Mouse (Mus musculus) heart, embryonic 15.5 days (tissue): ENCODE data around the gene Rprd2. TPM values are rescaled to one million over a fixed set of nuclear protein-coding genes. Genes with fewer than 3 reads are reported as not detected.
"Not testable (repeated sequence)": the region's sequence is repeated elsewhere in the genome, so short reads cannot be mapped to it uniquely, and the experiment has no call there.

ENCODE experiments used
- ATAC-seq: fragments of 200-750 bp; cut with Nextera tagmentation; replicated peaks from 2 replicates; pipeline ENCODE4 v1.8.0; 2017; ENCODE audit warnings: low read depth, moderate TSS enrichment; ENCODE audit not compliant: insufficient number of reproducible peaks, insufficient read depth, low FRiP score
- H3K27ac ChIP-seq: fragments of 300-500 bp; sonication (generic); 2 replicates; pipeline ENCODE4 v1.5.1; 2015; ENCODE audit warnings: mild to moderate bottlenecking, inconsistent platforms
- H3K27me3 ChIP-seq: fragments of 300-500 bp; sonication (generic); 2 replicates; pipeline ENCODE4 v1.6.1; 2015; ENCODE audit warnings: inconsistent platforms
- H3K36me3 ChIP-seq: fragments of 300-500 bp; sonication (generic); 2 replicates; pipeline ENCODE4 v1.6.1; 2015; ENCODE audit warnings: mild to moderate bottlenecking, inconsistent platforms
- H3K4me1 ChIP-seq: fragments of 300-500 bp; sonication (generic); replicated peaks from 2 replicates; pipeline ENCODE4 v1.6.1; 2015; ENCODE audit warnings: inconsistent platforms
- H3K4me2 ChIP-seq: fragments of 300-500 bp; sonication (generic); 2 replicates; pipeline ENCODE4 v1.6.1; 2015; ENCODE audit warnings: inconsistent platforms, mild to moderate bottlenecking, moderate library complexity
- H3K4me3 ChIP-seq: fragments of 300-500 bp; sonication (generic); 2 replicates; pipeline ENCODE4 v1.5.1; 2015; ENCODE audit warnings: mild to moderate bottlenecking, inconsistent platforms
- H3K9ac ChIP-seq: fragments of 300-500 bp; sonication (generic); 2 replicates; pipeline ENCODE4 v1.6.1; 2015; ENCODE audit warnings: mild to moderate bottlenecking, inconsistent platforms
- H3K9me3 ChIP-seq: fragments of 300-500 bp; sonication (generic); replicated peaks from 2 replicates; pipeline ENCODE4 v1.6.1; 2016; ENCODE audit warnings: inconsistent platforms
- WGBS: fragments of 180-500 bp; shearing (Covaris S2); methylation state at CpG from one replicate; pipeline ENCODE4 v1.1.7; 2015; ENCODE audit warnings: mixed read lengths; 5-methylcytosine and 5-hydroxymethylcytosine counted together
- polyA plus RNA-seq: library from polyadenylated mRNA; unstranded; fragments of >200 nt; fragmentation: Nextera tagmentation; extraction: Ambion mirVana; gene quantifications from 2 replicates; pipeline ENCODE4 v1.2.1, GENCODE M21; 2015

Rprd2 gene
- 17.6 and 19.6 TPM in 2 replicates for polyA plus RNA-seq

DNA sequence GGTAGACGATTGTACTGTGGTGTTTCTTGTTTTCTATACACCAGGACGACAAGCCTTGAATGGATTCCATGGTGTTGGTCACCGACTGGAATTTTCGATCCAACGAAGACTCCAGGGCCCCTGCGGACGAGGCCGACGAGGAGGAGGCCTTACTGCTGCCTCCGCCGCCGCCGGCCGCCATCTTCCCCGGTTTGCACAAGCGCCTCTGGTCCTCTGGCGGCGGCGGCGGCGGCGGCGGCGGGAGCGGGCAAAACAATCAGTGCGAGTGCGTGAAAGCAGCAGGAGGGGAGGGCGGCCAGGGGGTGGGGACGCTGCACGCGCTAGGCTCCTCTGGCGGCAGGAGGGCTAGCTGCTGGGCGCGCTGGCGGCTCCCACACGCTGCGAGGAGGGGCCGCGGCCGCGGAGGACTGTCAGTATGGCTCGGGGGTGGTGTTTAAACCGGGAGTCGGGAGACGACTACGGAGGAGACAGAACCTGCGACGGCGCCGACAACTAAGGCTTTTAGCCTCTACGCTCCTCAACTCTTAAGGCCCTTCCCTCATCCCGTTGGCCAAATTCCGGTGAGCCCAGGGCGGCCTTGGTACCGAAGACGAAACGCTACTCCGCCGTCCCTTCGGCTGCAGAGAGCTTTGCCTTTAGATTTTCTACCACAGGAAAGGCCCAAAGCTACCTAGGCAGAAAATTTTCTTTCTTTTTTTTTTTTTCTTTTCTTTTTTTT is at the start of gene Rprd2:
Rprd2 (minus strand) TSS at position 293 of the 718 bp plus-strand sequence.
- no peaks in the 10 kb centered on the region for H3K9me3 ChIP-seq
- WGBS = under 1% methylated on average over 60 of the region's 60 CpGs
- peak within 1 kb of the TSS; percentile 99 for H3K27ac ChIP-seq
- no peaks in the 10 kb centered on the region for H3K36me3 ChIP-seq
- peak; percentile 47 for ATAC-seq
- H3K4me3 ChIP-seq = peak within 1 kb of the TSS; percentile 85
- H3K4me2 ChIP-seq = peak within 1 kb of the TSS; percentile 64
- H3K9ac ChIP-seq = peak within 1 kb of the TSS; percentile 93
- H3K27me3 ChIP-seq = no peaks in the 10 kb centered on the region
- peaks cover 18% of the 10 kb centered on the region for H3K4me1 ChIP-seq

DNA sequence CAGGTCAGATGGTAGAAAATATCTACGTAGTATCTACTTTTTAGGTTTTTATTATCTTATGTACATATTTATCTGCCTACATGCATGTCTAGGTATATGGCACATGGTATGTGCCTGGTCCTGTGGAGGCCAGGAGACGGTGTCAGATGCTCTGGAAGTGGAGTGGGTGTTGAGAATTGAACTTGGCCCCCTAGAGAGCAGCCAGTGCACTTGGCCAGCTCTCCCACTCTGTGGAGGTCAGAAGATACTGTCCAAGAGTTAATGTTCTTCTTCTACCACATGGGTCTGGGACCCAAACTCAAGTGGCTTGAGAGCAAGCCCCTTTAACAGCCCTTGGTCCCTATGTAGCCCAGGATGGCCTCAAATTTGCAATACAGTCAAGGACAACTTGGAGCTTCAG is 48.7 kb upstream of the Rprd2 start:
- ATAC-seq = no peak
- H3K27ac ChIP-seq = no peak overlapping the region
- H3K4me1 ChIP-seq = peaks cover 9% of the 10 kb centered on the region
- no peak overlapping the region for H3K9ac ChIP-seq
- H3K36me3 ChIP-seq = peaks cover 35% of the 10 kb centered on the region; the same call in 1 of the 2 replicates
- no peak overlapping the region for H3K4me3 ChIP-seq
- 79% methylated on average over 2 of the region's 2 CpGs for WGBS
- no peak overlapping the region for H3K4me2 ChIP-seq
- H3K27me3 ChIP-seq = no peaks in the 10 kb centered on the region
- H3K9me3 ChIP-seq = no peaks in the 10 kb centered on the region

DNA sequence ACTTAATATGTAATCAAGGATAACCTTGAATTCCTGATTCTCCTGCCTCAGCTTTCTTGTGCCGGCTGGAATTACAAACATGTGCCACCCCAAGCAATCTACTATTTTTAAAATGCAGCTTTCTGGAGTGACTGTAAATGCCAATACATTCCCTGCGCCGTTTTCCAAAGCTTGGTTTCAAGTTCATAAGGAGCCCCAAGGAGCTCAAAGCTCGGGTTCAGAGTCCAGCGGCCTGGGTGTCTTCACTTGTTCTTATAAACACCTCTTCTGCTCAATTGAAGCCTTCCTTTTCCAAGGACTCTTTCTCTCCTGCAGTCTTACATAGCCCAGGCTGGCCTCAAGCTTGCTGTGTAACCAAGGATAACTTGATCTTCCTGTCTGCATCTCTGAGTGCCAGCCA is 47.4 kb upstream of the Rprd2 start:
- H3K9ac ChIP-seq = no peak overlapping the region
- peaks cover 35% of the 10 kb centered on the region; the same call in 1 of the 2 replicates for H3K36me3 ChIP-seq
- peaks cover 5% of the 10 kb centered on the region; the same call in 1 of the 2 replicates for H3K4me1 ChIP-seq
- 87% methylated on average over 5 of the region's 5 CpGs for WGBS
- ATAC-seq = no peak
- H3K4me2 ChIP-seq = no peak overlapping the region
- no peak overlapping the region for H3K4me3 ChIP-seq
- H3K9me3 ChIP-seq = no peaks in the 10 kb centered on the region
- no peaks in the 10 kb centered on the region for H3K27me3 ChIP-seq
- no peak overlapping the region for H3K27ac ChIP-seq

DNA sequence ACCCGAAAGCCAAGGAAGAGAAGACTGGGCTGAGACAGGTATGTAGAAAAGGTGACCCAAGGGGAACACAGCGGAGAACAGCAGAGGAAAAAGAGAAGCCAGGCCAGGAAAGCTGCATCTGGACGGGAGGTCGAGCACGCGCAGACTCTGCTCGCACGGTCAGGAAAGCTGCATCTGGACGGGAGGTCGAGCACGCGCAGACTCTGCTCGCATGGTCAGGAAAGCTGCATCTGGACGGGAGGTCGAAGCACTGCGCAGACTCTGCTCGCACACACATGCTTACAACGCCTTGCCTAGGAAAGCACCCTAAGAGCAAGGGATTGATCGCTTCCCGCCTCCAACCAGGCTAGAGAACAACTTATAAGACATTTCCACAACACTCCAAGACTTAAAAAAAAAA is 46.9 kb upstream of the Rprd2 start:
- Histone ChIP-seq H3K27ac (no peak overlapping the region), H3K4me2 (no peak overlapping the region), H3K9ac (no peak overlapping the region), H3K36me3 (peaks cover 35% of the 10 kb centered on the region; the same call in 1 of the 2 replicates), H3K27me3 (no peaks in the 10 kb centered on the region), H3K4me3 (no peak overlapping the region), H3K9me3 (no peaks in the 10 kb centered on the region), H3K4me1 (peaks cover 3% of the 10 kb centered on the region; the same call in 1 of the 2 replicates)
- no peak for ATAC-seq
- WGBS = 90% methylated on average over 20 of the region's 20 CpGs

DNA sequence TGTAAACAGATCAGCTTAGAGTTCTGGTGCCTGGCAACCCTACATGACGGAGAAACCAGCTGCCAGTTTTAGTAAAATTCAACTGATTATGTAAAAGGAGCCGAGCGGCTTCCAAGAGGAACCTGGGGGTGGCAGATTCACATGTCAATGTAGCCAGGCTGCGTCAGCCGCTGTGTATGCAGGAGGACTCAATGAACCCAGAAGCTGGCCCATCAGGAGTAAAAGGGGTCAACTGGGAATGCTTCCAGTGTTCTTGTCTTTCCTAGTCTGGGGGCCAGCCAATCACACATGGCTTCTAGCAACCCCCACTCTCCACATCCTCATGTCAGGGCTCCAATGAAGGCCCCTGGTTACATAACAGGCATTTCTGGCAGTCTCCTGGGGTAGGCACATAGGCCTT is 46.4 kb upstream of the Rprd2 start:
- no peak overlapping the region for H3K9ac ChIP-seq
- no peak overlapping the region for H3K4me3 ChIP-seq
- H3K9me3 ChIP-seq = no peaks in the 10 kb centered on the region
- H3K27me3 ChIP-seq = no peaks in the 10 kb centered on the region
- no peak for ATAC-seq
- H3K4me1 ChIP-seq = no peaks in the 10 kb centered on the region
- H3K27ac ChIP-seq = no peak overlapping the region
- WGBS = 83% methylated on average over 5 of the region's 5 CpGs
- no peak overlapping the region for H3K4me2 ChIP-seq
- H3K36me3 ChIP-seq = peaks cover 35% of the 10 kb centered on the region; the same call in 1 of the 2 replicates

DNA sequence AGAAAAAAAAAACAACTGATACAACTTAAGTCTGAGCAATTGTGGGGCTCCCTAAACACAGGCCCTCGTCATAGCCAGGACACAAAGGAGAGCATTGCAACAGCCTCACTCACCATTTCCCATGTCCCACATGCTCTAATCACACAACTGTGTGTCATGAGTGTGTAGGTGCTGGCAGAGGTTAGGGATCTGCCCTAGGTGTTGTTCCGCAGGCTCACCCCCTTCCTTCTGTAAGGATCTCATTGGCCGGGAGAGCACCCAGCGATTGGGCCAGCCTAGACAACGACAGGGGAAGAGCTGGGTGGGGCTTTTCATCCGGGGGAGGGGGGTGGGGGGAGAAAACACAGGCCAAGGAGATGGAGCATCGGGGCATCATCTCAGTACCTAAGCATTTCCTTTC is 44.9 kb upstream of the Rprd2 start:
- H3K36me3 ChIP-seq = peaks cover 21% of the 10 kb centered on the region; the same call in 1 of the 2 replicates

DNA sequence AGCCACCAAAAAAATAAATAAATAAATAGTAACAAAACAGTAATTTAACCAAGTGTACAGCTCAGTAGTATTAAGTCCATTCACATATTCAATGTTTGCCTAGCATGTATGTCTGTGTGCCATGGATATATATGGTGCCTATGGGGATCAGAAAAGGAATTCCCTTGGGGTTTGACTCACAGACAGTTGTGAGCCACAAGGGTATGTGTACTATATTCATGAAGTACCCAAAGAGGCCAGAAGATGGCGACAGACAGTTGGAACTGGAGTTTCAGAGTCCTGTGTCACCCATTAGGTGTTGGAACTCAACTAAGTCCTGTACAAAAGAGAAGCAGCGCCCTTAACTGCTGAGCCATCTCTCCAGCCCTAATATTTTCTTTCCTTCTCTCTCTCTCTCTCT is 43.1 kb upstream of the Rprd2 start:
- no peaks in the 10 kb centered on the region for H3K9me3 ChIP-seq
- no peak overlapping the region for H3K4me2 ChIP-seq
- H3K27ac ChIP-seq = no peak overlapping the region
- 39% methylated on average over 2 of the region's 2 CpGs for WGBS
- H3K4me3 ChIP-seq = no peak overlapping the region
- no peaks in the 10 kb centered on the region for H3K27me3 ChIP-seq
- ATAC-seq = no peak
- H3K9ac ChIP-seq = no peak overlapping the region
- H3K36me3 ChIP-seq = peaks cover 18% of the 10 kb centered on the region; the same call in 1 of the 2 replicates
- no peaks in the 10 kb centered on the region; the same call in 1 of the 2 replicates for H3K4me1 ChIP-seq

More for the DNA sequence above, 44.9 kb upstream of the Rprd2 start:
- no peak overlapping the region for H3K4me3 ChIP-seq
- H3K9me3 ChIP-seq = no peaks in the 10 kb centered on the region
- H3K27ac ChIP-seq = no peak overlapping the region
- H3K9ac ChIP-seq = no peak overlapping the region
- no peak overlapping the region for H3K4me2 ChIP-seq
- no peaks in the 10 kb centered on the region for H3K27me3 ChIP-seq
- 70% methylated on average over 7 of the region's 7 CpGs for WGBS
- no peaks in the 10 kb centered on the region for H3K4me1 ChIP-seq
- ATAC-seq = no peak

DNA sequence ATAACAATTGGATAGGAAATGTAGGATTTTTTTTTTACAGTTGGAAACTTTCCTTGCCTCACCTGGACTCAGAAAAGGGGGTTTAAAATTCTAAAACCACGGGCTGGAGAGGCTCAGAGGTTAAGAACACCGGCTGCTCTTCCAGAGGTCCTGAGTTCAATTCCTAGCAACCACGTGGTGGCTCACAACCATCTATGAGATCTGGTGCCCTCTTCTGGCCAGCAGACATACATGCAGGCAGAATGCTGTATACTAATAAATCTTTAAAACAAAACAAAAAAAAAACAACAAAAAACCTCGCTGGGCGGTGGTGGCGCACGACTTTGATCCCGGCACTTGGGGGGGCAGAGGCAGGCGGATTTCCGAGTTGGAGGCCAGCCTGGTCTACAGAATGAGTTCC is 42.6 kb upstream of the Rprd2 start:
- Histone ChIP-seq H3K4me1 (peaks cover 3% of the 10 kb centered on the region; the same call in 1 of the 2 replicates), H3K27ac (no peak overlapping the region), H3K4me2 (no peak overlapping the region), H3K36me3 (peaks cover 18% of the 10 kb centered on the region; the same call in 1 of the 2 replicates), H3K9me3 (no peaks in the 10 kb centered on the region), H3K9ac (no peak overlapping the region), H3K4me3 (no peak overlapping the region), H3K27me3 (no peaks in the 10 kb centered on the region)
- ATAC-seq = no peak
- WGBS = 71% methylated on average over 10 of the region's 10 CpGs

DNA sequence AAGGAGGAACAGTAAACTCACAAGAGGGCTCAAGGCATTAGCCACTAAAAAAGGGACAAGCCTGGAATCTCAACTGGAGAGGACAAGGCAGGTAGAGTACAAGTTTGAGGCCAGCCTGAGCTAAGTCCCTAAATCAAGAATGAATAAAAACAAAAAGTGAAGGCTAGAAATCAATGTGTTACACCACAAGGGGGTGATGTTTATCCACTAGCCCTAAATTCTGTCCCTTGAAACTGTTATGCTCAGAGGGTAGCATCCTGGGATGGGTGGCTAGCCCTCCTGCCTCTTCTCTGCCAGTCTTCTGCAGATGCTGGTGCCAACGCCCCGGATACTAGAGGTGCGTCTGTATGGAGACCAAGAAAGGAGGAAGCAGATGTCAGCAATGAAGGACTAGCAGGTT is 41.7 kb upstream of the Rprd2 start:
- Histone ChIP-seq H3K4me1 (peaks cover 6% of the 10 kb centered on the region; the same call in 1 of the 2 replicates), H3K9me3 (no peaks in the 10 kb centered on the region), H3K4me2 (no peak overlapping the region), H3K9ac (no peak overlapping the region), H3K27me3 (no peaks in the 10 kb centered on the region), H3K36me3 (peaks cover 15% of the 10 kb centered on the region; the same call in 1 of the 2 replicates), H3K27ac (no peak overlapping the region), H3K4me3 (no peak overlapping the region)
- WGBS = 75% methylated on average over 3 of the region's 3 CpGs
- no peak for ATAC-seq

DNA sequence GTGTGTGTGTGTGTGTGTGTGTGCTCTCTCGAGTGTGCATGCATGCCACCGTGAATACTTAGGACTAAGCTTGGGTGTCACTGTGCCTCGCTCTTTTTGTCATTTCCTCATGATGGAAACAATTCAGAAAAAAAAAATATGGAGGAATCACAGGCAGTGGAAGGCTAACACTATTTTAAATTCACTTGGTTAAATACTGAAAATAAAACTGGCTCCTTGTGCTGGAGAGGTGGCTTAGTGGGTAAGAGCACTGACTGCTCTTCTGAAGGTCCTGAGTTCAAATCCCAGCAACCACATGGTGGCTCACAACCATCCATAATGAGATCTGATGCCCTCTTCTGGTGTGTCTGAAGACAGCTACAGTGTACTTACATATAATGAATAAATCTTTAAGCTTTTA is 39.6 kb upstream of the Rprd2 start:
- not testable (repeated sequence) for H3K27me3 ChIP-seq, H3K36me3 ChIP-seq, H3K9me3 ChIP-seq, H3K4me2 ChIP-seq, H3K27ac ChIP-seq, H3K9ac ChIP-seq, ATAC-seq, H3K4me3 ChIP-seq
- peaks cover 13% of the 10 kb centered on the region for H3K4me1 ChIP-seq
- WGBS = 85% methylated on average over 3 of the region's 3 CpGs

DNA sequence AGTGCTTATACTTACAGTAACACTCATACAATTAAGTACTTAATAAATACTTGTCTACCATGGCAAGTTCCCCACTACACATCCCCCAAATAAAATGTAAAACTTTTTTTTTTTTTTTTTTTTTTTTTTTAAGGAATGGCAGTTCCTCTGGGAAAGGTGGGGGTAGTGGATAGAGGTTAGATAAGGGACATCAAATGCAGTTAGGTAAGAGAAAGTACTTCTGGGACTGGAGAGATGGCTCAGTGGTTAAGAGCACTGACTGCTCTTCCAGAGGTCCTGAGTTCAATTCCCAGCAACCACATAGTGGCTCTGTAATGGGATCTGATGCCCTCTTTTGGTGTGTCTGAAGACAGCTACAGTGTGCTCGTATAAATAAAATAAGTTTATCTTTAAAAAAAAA is 38.4 kb upstream of the Rprd2 start:
- H3K36me3 ChIP-seq = peaks cover 14% of the 10 kb centered on the region
- H3K27me3 ChIP-seq, H3K4me2 ChIP-seq, H3K4me3 ChIP-seq, H3K9me3 ChIP-seq, H3K27ac ChIP-seq, ATAC-seq, H3K9ac ChIP-seq: not testable (repeated sequence)
- 90% methylated on average over 1 of the region's 1 CpGs for WGBS
- peaks cover 13% of the 10 kb centered on the region for H3K4me1 ChIP-seq

DNA sequence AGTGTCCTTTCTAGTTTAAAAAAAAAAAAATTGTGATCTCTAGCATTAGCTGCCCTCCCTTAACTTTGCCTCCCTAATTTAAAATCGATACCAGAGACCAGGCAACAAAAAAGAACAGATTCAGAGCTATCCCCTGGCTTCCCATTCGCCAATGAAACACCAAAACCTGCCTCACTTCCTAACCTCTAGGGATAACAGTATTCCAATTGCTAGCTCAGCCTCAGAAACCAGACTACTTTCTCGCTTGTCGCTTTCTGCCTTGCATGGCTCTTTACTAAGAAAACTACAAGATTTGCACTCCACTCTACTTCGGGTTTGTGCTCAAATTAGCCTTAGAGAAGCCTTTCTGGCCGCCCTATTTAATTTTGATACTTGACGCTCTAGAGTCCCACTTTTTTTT is 37.5 kb upstream of the Rprd2 start:
- peaks cover 21% of the 10 kb centered on the region for H3K36me3 ChIP-seq
- peaks cover 13% of the 10 kb centered on the region for H3K4me1 ChIP-seq
- WGBS = 21% methylated on average over 7 of the region's 7 CpGs
- H3K4me2 ChIP-seq = peak overlapping the region; percentile 78
- H3K27ac ChIP-seq = peak overlapping the region; percentile 79
- H3K27me3 ChIP-seq = no peaks in the 10 kb centered on the region
- H3K9ac ChIP-seq = peak overlapping the region; percentile 93
- H3K4me3 ChIP-seq = peak overlapping the region; percentile 82
- no peaks in the 10 kb centered on the region for H3K9me3 ChIP-seq
- ATAC-seq = no peak; the same call in 1 of the 2 replicates
